Mouse (Mus musculus): ENCODE measurements around the gene Tsga10. TPM values are rescaled to one million over a fixed set of nuclear protein-coding genes. Genes with fewer than 3 reads are reported as not detected.

The Tsga10 gene
- polyA plus RNA-seq, 1 experiment from 2014 or later, result 12.8 TPM

Other genes starting within 250 kb of the Tsga10 start
- gene 2010300C02Rik, start 146.3 kb downstream of the Tsga10 start, polyA plus RNA-seq (2015; fragmentation: Nextera tagmentation; extraction: Ambion mirVana), result 3.1 and 3.2 TPM in 2 replicates
- 7.4 and 8.0 TPM in 2 replicates for gene Lipt1, start 5.3 kb upstream of the Tsga10 start, polyA plus RNA-seq (2015; fragmentation: Nextera tagmentation; extraction: Ambion mirVana)
- gene Mitd1, start 24.0 kb upstream of the Tsga10 start, polyA plus RNA-seq (2015; fragmentation: Nextera tagmentation; extraction: Ambion mirVana), result 11.1 and 14.0 TPM in 2 replicates
- gene Mrpl30, start 24.0 kb upstream of the Tsga10 start, polyA plus RNA-seq (2015; fragmentation: Nextera tagmentation; extraction: Ambion mirVana), result 231 and 265 TPM in 2 replicates
- gene Lyg2, start 50.1 kb upstream of the Tsga10 start, polyA plus RNA-seq (2015; fragmentation: Nextera tagmentation; extraction: Ambion mirVana), result 0.14 TPM in 1 of 2 replicates, not detected in the other
- not detected in 2 replicates for gene Lyg1, start 91.3 kb upstream of the Tsga10 start, polyA plus RNA-seq (2015; fragmentation: Nextera tagmentation; extraction: Ambion mirVana)
- 125 and 136 TPM in 2 replicates for gene Txndc9, start 131.5 kb upstream of the Tsga10 start, polyA plus RNA-seq (2015; fragmentation: Nextera tagmentation; extraction: Ambion mirVana)
- 17.9 and 18.1 TPM in 2 replicates for gene Eif5b, start 131.6 kb upstream of the Tsga10 start, polyA plus RNA-seq (2015; fragmentation: Nextera tagmentation; extraction: Ambion mirVana)

All from hindbrain, embryonic 16.5 days (tissue).